Mouse (Mus musculus) skeletal muscle tissue, postnatal 0 days (tissue): Measurements from ENCODE around the gene Taar6. TPM values are rescaled to one million over a fixed set of nuclear protein-coding genes. Genes with fewer than 3 reads are reported as not detected.

Source experiments
- polyA plus RNA-seq: library from polyadenylated mRNA; unstranded; fragments of >200 nt; fragmentation: Nextera tagmentation; extraction: Ambion mirVana; gene quantifications from 2 replicates; pipeline ENCODE4 v1.2.1, GENCODE M21; 2015

Taar6 gene
- not detected in 2 replicates for polyA plus RNA-seq

GRCm38 (mm10) chr10:23985546-23985945 lies at the start of gene Taar6:
TSS of gene Taar6 (minus strand) at chr10:23985646.

GRCm38 (mm10) chr10:24026922-24027321 lies 41.5 kb upstream of the Taar6 start, which contains the start of gene Taar7d:
TSS of gene Taar7d (plus strand) at chr10:24027222.

GRCm38 (mm10) chr10:23999639-24000038 lies 14.2 kb upstream of the Taar6 start, which contains the start of gene Taar7b:
TSS of gene Taar7b (plus strand) at chr10:23999939.

GRCm38 (mm10) chr10:23993381-23993780 lies 7.9 kb upstream of the Taar6 start, which contains the start of gene Taar7a:
TSS of gene Taar7a (minus strand) at chr10:23993481.

GRCm38 (mm10) chr10:23970656-23971165 lies 14.7 kb downstream of the Taar6 start, which contains the start of gene Taar5:
TSS of gene Taar5 (plus strand) at chr10:23970706.

GRCm38 (mm10) chr10:23960444-23960915 lies 25.0 kb downstream of the Taar6 start, which contains the start of gene Taar4:
TSS of gene Taar4 (plus strand) at chr10:23960494.

GRCm38 (mm10) chr10:23949508-23950005 lies 35.9 kb downstream of the Taar6 start, which contains the start of gene Taar3:
TSS of gene Taar3 (plus strand) at chr10:23949558.

GRCm38 (mm10) chr10:23938312-23938711 lies 47.1 kb downstream of the Taar6 start, which contains the start of gene Taar2:
TSS of gene Taar2 (plus strand) at chr10:23938572.

Other genes with a start within 250 kb of the Taar6 start
- 112 and 113 TPM in 2 replicates for gene Rps12, start 198.4 kb downstream of the Taar6 start, polyA plus RNA-seq
- gene Slc18b1, start 188.7 kb downstream of the Taar6 start, polyA plus RNA-seq, result 4.4 and 6.4 TPM in 2 replicates
- 1.4 TPM in 1 of 2 replicates, not detected in the other for gene Vnn3, start 134.2 kb downstream of the Taar6 start, polyA plus RNA-seq
- 0.19 and 0.44 TPM in 2 replicates for gene Vnn1, start 91.0 kb downstream of the Taar6 start, polyA plus RNA-seq
- not detected in 2 replicates for gene Taar1, start 65.3 kb downstream of the Taar6 start, polyA plus RNA-seq
- not detected in 2 replicates for gene Taar2, start 47.1 kb downstream of the Taar6 start, polyA plus RNA-seq
- not detected in 2 replicates for gene Taar3, start 36.1 kb downstream of the Taar6 start, polyA plus RNA-seq
- gene Taar4, start 25.2 kb downstream of the Taar6 start, polyA plus RNA-seq, result not detected in 2 replicates
- not detected in 2 replicates for gene Taar5, start 14.9 kb downstream of the Taar6 start, polyA plus RNA-seq
- not detected in 2 replicates for gene Taar7a, start 7.8 kb upstream of the Taar6 start, polyA plus RNA-seq
- gene Taar7b, start 14.3 kb upstream of the Taar6 start, polyA plus RNA-seq, result not detected in 2 replicates
- gene Taar7d, start 41.6 kb upstream of the Taar6 start, polyA plus RNA-seq, result not detected in 2 replicates
- gene Taar7e, start 52.0 kb upstream of the Taar6 start, polyA plus RNA-seq, result not detected in 2 replicates
- not detected in 2 replicates for gene Taar7f, start 63.9 kb upstream of the Taar6 start, polyA plus RNA-seq
- not detected in 2 replicates for gene Taar8a, start 90.9 kb upstream of the Taar6 start, polyA plus RNA-seq
- gene Taar8b, start 106.6 kb upstream of the Taar6 start, polyA plus RNA-seq, result not detected in 2 replicates
- not detected in 2 replicates for gene Taar8c, start 116.3 kb upstream of the Taar6 start, polyA plus RNA-seq
- gene Taar9, start 123.9 kb upstream of the Taar6 start, polyA plus RNA-seq, result not detected in 2 replicates
- gene Stx7, start 163.7 kb upstream of the Taar6 start, polyA plus RNA-seq, result 39.1 and 50.0 TPM in 2 replicates
- 3.9 and 4.3 TPM in 2 replicates for gene Moxd1, start 237.9 kb upstream of the Taar6 start, polyA plus RNA-seq